Mouse (Mus musculus): ENCODE data around the gene Dscam.
A peak's percentile ranks its signal among the peaks of the same experiment; 100 is the strongest.

The Dscam gene

DNA sequence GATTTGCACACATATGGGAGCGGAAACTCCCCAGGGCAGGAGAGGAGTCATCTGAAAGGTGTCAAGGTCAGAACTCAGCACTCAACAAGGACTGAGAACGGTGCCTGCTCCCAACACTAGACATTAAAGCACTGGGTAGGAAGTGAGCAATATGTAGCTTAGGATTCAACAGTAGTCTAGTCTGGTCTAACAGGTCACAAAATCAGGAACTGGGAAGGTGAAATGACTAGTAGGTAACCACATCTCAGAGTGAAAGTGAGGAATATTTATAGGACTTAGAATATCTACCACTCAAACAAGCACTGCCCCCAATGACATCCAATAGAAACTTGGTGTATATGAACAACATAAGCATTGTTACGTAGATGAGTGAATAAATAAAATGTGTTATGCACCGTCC lies 515.0 kb downstream of the Dscam start:
- no peak for DNase-seq (ENCODE audit: low spot score)

DNA sequence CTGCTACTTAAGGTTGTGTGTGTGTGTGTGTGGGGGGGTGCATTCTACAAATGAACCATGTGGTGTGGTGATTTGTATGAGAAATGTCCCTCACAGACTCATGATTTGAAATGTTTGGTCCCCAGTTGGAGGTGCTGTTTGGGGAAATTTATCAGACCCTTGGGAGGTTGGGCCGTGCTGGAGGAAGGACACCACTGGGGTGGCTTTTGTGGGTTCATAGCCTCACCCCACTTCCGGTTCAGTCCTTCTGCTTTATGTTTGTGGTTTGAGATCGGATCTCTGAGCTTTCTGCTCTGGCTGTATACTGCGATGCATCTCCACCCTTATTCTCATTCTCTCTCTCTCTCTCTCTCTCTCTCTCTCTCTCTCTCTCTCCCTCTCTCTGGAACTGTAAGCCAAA lies 516.5 kb downstream of the Dscam start:
- DNase-seq (ENCODE audit: low spot score): no peak

DNA sequence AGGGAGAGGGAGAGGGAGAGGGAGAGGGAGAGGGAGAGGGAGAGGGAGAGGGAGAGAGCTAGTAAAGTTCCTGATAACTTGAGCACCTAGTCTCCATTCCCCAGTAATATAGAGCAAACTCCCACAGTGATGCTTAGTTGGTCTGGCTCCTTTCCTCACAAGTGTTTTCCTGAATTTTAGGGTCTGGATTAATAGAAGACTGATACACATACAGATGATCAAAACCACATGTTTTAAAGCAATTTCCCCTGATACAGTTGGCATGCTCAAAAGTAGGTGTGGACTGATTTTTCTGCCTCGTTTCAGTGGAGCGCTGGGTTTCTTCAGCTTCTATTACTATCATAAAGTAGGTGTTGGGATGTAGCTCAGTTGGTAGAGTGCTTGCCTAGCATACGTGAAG lies 519.1 kb downstream of the Dscam start:
- no peak for DNase-seq (ENCODE audit: low spot score)

DNA sequence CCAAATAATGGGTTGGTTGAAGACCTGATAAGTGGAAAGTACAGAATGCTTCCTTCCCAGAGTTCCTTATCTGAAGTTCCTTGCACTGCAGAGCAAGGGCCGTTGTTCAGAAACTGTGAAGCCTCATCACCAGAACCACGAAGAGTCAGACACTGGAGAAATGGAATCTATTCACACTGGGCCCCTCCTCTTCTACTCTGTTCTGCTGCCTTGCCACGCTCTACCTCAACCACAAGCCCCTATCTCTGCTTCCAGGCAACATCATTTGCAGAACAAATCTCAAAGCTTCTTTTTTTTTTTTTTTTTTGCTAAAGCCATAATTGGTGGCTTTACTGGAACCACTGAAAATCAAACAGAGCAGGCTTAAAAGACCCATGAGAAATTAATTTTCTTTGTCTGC lies 530.5 kb downstream of the Dscam start:
- DNase-seq (ENCODE audit: low spot score): no peak

GRCm38 (mm10) chr16:96635916-96636315 lies 534.6 kb downstream of the Dscam start:
- no peak for DNase-seq (ENCODE audit: low spot score)

DNA sequence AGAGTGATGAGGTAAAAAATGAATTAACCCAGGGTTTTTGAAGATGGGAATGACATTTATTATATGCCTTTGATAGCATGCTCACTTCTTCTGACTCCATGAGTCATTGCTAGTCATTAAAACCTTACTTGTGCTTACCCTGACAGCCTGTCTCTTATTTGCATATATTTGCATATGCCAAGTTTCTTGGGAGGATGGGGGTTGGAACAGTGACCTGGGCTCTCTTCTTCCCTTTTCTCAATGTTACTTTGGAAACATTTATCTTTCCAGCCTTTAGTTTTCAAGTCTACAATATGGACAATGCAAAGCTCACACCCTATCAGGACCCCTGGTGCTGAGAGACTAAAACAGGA lies 535.8 kb downstream of the Dscam start:
- DNase-seq (ENCODE audit: low spot score): no peak

DNA sequence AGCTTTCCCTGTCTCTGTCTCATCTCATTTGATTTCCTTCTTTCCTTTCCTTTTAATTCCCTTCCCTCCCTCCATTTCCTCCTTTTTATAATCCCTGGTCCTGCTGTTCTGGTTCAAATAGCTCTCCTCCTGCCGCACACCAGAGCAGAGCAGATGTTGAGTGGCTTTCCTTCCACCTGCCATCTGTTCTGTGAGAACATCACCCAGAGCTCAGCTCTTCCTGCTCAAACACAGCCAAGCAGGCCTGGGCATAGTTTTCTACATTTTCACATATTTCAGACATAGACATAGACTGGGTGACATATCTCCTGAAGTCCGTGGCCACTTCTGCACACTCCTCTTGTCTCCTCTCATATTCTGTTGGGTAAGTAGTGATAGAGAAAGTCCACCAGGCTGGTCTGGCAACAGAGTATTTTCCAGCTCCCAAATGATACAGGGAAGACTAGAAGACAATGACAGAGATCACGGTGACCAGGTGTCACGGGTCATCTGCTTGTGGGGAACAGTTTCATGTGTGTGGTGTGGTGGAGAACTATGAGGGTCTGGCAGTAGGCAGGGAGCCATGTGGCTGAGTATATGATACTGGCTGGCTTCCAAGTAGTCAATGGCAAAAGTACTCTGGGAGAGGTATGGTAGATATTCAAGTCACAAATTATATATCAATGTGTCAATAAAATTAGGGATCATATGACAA lies 536.3 kb downstream of the Dscam start:
- no peak for DNase-seq (ENCODE audit: low spot score)

- no peak for DNase-seq (ENCODE audit: low spot score)
Measured at GRCm38 (mm10) chr16:96630241-96630640, 540.3 kb downstream of the Dscam start.

DNA sequence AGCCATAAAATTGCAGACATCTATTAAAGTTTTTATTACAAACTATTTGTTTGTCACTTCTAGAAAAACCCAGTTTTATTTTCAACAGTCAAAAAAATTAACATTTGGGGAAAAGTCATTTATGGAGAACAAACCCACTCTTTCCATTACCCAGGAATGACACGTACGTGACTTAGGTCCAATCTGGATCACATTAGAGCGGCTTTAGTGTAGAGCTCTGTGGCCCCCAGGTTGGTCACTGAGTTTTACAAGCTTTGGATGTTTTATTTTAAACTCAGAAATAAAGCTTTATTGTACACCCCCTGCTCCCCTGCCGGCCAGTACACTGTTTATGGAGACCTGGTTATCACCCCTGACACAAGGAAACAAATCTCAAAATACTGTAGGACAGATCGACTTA lies 540.9 kb downstream of the Dscam start:
- no peak for DNase-seq (ENCODE audit: low spot score)

DNA sequence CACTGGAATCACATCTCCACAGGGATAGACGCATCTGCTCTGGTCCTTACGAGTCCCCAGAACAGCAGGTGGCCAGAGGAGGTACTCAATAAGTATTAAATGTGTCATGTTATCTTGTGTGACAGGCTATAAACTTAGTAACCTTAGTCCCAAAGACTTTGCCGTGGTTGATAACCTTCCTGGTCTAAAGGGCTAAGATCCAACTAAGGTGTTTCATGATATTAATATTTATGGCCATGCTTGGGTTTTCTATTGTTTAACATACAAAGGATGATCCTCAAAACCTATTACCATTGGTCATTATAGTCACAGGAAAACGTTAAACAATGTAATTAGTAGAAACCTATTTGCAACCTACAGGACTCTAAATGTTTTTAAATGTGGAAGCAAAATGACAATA lies 545.1 kb downstream of the Dscam start:
- DNase-seq (ENCODE audit: low spot score): no peak

DNA sequence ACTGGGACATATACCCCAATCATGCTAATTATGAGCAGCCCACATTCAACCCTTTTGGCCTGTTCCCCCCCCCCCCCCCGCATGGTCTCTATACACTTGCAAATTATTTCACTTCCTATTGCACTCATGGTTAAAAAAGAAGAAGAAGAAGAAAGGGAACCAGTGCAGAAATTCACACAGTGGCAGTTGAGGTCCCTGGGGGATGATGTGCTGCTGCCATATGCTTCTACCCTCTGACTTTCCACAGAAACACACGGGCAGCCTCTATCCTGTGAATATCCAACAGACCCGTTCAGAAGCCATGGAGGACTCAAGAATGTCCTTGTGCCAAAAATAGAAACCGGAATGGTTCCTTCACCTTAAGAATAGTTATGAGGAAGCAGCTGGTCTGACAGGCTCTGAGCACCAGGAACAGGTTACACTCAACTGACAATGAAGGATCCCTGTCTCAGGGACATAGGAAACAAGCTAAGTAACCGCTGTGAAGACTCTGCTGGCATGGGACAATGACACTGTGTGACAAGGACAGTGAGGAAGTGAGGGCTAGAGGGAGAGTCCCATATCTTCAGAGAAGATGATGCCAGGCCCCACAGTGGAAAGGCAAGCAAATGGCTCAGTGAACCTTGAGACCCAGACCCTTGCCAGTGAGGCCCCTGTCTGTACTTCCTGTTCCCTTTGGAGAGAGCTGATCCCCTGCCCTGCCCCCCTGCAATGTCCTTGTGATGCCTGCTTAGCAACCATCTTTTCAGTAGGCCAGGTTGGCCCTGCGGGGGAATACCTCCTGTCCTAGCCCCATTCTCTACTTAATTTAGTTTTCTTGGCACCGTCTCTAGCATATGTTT lies 545.8 kb downstream of the Dscam start:
- no peak for DNase-seq (ENCODE audit: low spot score)

DNA sequence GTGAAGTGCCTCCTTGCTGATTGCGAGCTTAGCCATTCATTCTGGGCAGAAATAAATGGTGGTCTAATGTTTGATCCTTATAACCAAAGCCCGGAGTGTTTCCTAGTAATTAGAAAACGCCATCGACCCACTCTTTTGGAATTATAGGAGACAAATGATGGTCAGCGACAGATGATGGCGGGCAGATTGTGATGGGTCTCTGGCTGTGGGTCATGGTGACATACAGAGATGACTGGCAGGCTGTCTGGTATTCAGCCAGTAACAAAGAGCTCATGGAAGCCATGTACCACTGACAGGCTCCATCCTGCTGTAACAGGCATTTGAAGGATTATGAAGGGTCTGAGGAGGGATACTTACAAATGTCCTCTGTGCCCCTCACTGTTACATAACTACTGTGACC lies 549.7 kb downstream of the Dscam start:
- no peak for DNase-seq (ENCODE audit: low spot score)

DNA sequence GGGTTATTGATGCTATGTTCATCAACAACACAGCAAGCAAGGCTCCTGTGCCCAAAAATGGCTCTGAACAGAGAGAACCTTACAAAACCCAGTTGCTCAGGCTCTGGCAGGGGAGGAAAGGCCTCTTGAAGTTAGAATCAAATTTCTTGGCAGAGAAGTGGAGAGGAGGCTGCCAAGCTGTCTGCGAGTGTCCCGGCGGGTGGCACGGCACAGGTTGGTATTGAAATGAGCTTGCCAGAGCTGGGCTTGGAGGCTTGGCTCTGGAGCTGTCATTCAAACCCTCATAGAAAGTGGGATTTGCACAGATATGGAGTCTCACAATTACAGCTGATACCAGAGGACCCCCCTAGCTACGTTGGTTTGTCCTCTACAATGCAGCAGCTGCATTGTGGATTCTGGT lies 550.1 kb downstream of the Dscam start:
- DNase-seq (ENCODE audit: low spot score): peak; percentile 7

DNA sequence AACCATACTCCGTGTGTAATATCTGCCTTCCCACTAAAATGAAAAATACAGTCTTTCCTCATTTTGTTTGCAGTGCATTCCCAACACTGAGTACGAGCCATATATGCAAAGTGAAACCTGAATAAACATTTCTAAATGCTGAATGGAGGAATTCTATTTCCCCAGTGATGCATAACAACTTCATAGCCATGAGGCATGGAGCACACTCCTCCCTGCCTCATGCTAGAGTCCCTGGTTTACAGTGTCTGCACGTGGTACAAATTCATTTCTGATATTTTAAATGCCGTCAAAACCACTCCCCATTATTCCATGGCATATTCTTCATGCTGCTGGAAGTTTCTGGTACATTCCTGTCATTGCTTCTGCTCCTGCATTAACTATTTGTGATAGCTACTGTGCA lies 552.8 kb downstream of the Dscam start:
- no peak for DNase-seq (ENCODE audit: low spot score)

DNA sequence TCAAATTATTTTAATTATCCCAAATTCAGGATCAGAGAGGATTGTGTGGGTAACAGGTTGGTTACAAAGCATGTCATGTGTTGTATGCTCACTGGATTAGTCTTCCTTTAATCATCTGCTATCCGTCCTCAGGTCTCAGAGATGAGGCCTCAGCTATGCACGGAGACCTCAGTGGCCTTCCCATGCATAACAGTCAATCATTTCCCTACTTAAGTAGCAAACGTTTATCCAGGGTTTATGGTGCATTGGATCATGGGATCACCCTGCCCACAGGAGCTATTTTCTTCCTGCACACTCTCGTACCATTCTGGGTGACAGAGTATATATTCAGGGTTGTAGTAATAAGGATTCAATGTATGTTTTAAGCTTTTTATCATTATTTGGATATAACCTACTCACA lies 557.3 kb downstream of the Dscam start:
- no peak for DNase-seq (ENCODE audit: low spot score)

- DNase-seq (ENCODE audit: low spot score): peak; percentile 32
Measured at GRCm38 (mm10) chr16:96610806-96611205, 559.7 kb downstream of the Dscam start.

DNA sequence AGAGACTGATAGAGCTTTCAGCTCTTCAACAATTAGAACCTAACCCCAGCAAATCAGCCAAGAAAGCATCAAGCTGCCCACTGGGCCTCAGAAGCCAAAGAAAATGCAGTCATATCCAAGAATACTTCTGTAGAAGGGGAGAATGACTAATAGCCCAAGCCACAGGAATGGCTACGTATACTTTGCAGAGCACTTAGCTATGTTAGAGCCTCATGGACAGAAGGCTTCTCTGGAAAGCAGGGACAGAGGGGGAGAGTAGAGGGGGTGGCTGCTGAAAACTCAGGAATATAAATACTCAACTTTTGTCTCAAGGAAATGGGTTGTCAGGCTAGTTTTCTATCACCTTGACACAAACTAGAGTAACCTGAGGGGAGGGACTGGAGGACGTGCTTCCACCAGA lies 568.3 kb downstream of the Dscam start:
- DNase-seq (ENCODE audit: low spot score): no peak

- DNase-seq (ENCODE audit: low spot score): no peak
Measured at GRCm38 (mm10) chr16:96600791-96601190, 569.8 kb downstream of the Dscam start.

DNA sequence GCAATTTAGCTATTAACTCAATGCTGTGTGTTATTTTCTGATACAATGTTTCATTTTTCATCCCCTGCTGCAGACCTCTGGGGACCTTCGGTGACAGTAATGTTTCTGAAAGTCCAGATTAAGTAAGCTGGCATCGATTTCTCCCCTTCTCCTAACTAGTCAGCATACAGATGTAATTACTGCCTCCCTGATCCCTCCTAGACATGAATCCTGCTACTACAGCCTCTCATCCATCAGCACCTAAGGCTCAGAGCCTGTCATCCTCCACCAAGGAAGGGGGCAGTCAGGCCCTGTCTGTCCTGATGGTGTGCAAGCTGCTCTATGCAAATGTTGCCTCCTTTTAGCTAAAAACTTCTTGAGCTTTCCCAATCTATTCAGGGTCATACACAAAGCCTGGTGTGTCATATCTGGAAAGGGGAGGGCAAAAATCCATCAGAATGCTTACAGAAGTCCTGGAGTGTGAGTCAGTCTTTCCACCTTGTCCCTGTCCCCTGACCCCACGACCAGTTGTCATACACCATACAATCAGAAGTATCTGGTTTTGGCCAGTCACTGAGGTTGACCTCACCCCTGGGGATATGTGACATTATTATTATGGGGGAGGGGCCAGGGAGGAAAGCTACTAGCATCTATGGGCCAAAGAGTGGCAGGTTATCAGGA lies 571.0 kb downstream of the Dscam start:
- no peak for DNase-seq (ENCODE audit: low spot score)

- DNase-seq (ENCODE audit: low spot score): no peak
Measured at GRCm38 (mm10) chr16:96575841-96576240, 594.7 kb downstream of the Dscam start.

DNA sequence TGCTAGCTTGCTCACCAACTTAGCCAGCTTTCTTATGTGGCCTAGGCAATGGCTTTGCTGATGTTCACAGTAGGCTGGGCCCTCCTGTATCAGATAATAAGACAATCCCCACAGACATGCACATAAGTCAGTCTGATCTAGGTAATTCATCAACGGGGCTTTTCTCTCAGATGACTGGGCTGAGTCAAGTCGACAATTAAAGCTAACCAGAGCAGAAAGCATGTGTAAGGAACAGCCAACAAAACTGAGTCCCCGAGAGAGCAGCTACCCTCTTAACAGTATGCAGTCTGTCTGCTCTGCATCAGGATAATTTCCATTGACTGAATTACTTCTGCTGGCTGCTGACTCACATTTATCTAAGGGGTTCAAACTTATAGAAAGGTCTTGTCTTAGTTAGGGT lies 603.1 kb downstream of the Dscam start:
- DNase-seq (ENCODE audit: low spot score): no peak

- no peak for DNase-seq (ENCODE audit: low spot score)
Measured at GRCm38 (mm10) chr16:96563350-96564257, 606.9 kb downstream of the Dscam start.

Measured in lung, postnatal 25 days (tissue).